Mouse (Mus musculus) B cell, adult 2 months (primary cell): ENCODE results near the gene Spdye4c.
A peak's percentile ranks its signal among the peaks of the same experiment; 100 is the strongest.

Experiments used
- DNase-seq, 2 experiments: peaks; one replicate each; pipeline ENCODE4 v3.0.0; 2022

The Spdye4c gene

DNA sequence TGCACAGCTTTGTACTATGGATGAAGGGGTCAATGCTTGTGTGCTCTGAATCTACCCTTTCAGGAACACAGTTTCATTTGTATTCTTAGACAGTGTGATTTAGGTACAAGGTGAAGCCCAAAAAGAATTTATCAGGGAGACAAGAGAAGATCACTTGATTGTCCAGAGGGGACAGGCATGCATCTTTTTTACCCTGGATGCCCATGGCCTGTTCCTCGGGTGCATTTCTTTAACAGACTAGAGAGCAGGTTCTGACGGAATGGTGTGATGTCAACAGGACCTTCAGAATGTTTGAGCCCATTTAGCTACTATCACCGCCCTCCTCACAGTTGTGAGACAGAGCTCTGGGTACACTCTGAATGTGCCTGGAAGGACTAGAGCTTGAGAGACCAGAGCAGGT lies at the start of gene Spdye4c:
TSS of gene Spdye4c (plus strand) at position 301 of the 400 bp plus-strand sequence.
- DNase-seq: no peak

DNA sequence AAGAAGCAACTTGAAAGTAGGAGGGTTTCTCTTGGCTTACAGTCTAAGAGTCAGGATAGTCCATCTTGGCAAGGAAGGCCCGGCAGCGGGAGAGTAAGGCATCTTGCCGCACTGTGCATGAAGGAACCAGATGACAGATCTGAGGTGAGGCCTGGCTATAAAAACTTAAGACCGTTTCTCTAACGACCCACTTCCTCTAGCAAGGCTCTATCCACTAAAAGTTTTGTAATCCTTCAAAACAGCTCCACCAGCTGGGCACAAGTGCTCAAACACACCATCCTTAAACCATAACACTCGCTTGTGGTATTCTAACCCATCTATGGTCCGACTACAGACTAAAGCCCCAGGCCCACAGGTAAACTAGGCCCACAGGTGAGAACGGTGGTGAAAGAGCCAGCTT lies 47.5 kb upstream of the Spdye4c start:
- no peak for DNase-seq

DNA sequence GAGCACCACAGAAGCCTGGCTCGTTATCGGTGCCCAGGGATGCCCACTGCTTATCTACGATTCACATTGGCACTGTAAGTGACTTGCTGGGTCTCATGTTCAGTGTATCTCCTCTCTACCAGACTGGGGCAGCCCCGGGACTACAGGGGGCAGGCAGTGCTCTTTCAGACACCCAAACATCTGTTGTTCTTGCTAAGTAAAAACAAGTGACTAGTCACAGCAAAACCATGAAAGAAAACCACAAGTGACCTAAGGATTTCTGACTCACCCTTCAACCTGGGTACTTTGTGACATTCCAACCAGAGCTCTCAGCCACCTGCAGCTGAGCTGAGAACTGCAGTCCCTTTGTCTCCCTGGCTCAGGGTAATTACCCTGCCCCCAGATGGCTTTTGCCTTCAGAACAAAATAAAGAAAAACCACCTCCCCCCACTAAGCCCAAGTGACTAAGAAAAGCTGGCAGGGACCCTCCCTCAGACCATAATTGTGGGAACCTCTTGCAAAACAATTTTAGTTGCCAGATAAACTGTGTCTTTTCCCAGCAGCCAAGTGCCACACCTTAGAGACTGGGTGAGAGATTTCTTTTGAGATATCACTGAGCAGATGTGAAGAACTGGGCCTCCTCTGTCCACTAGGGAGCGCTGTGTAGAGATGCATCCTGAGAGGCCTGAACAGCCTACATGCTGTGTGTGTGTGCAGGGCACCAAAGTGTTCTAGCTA lies 46.4 kb upstream of the Spdye4c start:
- DNase-seq: peak; percentile 17 to 29

DNA sequence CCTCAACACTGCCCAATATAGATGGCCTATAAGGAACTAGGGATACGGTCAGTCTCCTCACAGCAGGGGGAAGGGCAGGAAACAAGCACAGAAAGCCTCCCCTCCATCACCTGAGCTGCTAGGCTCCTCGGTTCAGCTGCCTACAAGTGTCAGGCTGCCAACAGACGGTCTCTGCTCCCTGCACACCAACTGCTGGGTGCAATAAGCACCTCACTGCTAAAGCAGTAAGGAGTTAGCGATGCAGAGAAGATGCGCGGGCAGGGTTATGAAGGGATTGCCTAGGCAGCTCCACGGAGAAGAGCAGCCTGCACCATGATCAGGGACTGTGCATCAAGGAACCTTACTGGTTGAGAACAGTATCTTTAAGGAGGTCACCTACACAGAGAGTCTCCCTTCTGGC lies 45.6 kb upstream of the Spdye4c start:
- no peak for DNase-seq

DNA sequence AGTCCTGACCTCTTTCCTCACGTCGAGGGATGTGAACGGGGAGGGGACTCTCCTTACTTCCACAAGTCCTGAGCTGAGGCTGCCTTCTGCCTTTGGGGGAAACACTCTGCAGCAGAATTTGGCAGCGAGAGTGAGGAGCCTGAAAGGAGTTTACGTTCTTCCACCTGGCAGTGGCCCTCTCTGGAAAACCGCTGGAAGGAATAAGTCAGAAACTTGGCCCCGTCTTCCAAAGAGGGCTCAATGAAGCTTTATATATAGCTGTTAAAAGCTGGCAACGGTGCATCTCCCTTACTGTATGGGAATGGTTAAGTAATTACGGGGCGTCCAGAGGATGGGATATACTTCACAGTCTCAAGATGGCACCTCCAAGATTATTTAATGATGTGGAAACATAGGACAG lies 43.9 kb upstream of the Spdye4c start:
- DNase-seq: no peak

DNA sequence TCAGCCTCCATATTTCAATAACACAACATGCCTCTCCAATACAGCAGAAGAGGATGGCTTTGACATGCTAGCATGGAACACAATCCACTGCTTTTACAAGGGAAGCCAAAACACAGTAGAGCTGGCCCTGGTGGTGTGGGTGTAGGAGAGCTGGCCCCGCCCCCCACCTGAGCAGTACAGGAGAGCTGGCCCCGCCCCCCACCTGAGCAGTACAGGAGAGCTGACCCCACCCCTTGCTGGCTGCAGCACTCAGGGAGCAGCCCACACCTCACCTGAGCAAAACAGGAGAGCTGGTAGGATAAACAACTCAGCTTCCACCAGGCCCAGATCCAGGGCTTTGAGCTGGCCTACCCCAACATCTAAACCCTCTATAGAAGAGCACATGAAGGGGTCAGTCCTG lies 42.7 kb upstream of the Spdye4c start:
- DNase-seq: no peak

DNA sequence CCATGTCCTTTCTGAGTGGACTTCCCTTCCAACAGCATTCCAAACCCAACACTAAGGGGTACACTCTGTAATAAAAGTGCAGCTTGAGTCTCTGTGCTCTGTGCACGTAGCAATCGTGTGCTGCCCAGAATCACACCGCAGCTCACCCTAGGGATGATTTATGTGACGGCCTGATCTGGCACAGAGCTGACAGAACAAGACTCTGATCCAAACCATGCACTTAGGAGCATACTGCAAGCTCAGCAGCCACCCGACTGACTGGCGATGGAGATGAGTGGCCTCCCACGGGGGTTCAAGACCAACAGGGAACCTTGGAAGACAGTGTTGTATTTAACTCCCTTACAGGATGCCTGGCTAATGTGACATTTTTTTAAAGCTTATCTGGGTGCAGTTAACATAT lies 41.4 kb upstream of the Spdye4c start:
- DNase-seq: no peak

DNA sequence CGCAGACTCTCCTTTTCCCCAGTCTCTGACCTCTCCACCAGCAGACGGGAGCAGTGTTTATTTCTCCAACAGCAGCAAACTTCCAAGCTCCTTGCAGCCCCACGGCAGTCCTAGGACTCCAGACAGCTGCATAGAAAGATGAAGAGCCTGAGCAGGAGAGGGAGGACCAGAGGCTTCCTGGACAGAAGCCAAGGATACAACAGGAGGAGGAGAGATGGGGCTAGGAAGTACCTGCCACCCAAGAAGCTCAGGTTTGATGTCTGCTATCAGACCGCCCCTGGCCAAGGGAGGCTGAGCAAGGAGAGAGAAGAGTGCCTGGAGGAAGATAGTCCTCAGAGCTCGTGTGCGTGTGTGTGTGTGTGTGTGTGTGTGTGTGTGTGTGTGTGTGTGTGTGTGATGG lies 41.0 kb upstream of the Spdye4c start:
- no peak for DNase-seq

DNA sequence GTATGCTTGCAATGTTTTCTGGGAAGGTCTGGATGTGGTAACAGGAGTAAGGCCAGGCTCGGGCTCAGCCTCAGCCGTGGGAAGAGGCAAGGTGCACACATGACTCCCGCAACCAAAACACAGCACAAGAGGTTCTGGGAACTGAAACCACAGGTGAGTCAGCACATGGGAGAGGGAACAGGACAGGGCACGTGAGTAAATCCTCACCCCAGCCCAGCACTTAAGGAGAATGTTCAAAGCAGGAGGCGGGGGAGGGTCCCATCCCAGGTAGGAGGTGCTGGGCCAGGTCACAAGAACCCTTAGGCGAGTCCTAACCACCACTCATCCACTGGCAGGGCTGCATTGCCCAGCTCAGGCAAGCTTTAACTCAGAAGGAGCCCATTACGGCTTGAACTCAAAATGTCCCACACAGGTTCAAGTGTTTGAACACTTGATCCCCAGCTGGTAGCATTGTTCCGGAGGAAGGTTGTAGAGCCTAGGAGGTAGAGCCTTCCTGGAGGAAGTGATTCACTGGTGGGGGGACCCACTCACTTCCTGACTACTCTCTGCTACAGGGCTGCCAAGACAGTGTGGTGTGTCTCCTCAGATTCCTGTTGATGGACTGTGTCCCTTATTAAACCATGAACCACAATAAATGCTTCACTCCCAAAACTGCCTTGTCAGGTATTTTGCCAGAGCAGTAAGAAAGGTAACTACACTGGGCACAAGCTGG lies 38.8 kb upstream of the Spdye4c start:
- no peak for DNase-seq

DNA sequence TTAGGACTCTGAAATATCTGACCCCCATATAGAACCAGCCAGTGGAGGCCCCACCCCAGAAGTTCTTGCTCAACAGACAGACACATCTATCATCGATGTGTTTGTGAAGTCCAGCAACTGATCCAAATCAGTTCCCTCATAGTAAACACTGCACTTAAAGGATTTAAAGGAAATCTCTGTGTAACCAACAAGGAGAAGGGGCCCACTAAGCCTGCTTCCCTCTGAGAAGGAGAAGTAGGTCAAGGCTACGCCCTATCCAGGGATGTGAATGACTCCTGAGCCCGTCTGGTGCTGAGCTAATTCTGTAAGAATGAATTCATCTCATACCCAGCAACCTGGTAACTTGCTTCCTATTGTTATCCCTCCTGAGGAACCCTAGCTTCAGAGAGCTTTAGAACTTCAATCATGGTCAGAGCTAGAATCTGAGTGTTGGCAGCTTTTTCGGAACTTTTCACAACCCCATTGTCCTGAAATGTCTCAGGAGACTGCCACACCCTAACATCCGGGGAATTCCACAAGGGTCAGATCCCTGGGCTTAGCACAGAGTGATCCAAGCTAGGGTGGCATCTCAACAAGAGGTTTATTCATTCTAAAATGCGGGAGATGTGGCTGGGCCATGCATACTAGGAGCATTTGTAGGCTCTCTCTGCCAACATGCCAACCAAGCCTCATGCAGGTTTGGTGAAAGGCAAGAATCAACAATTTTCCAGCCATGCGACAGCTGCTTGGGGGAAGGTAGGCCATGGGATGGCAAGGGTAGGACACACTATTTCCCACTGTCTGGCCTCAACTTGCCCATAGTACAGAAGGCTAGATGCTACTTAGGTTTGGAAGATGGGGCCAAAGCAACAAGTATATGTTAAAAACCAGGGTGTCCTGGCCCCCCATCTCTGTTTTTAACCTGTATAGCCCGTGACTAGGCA lies 38.0 kb upstream of the Spdye4c start:
- no peak for DNase-seq

DNA sequence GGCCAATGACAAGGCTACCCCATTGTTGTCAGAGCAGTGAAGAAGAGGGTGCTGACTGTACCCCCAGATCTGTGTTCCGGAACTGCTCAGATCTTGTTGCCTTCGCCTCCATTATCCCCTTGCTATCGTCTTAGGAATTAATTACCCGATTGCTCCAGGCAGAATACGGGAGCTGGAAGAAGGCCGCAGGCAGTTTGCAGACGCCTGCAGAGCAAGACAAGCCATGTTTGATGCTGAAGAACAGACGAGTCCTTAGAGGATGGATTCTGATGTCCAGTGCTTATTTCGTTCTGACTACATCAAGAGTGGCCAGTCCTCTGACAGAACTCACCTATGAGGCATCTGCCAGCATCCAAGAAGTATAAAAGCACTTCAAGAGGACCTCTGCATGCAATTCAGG lies 35.9 kb upstream of the Spdye4c start:
- DNase-seq: no peak

DNA sequence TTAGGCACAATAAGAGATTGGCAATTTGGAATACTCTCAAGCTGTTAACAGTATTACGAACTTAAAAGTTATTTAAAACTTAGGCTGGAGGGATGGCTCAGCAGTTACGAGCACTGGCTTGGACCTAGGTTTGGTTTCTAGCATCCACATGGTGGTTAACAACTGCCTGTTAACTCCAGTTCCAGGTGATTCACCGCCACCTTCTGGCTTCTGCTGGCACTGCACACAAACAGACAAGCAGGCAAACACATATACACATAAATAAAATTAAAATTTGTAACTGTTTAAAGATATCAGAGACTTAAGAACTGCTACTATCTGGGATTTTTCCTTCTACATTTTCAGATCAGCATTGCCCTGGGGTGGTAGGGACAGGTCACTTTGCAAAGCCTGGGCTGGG lies 26.8 kb upstream of the Spdye4c start:
- peak; percentile 2 to 12 for DNase-seq

DNA sequence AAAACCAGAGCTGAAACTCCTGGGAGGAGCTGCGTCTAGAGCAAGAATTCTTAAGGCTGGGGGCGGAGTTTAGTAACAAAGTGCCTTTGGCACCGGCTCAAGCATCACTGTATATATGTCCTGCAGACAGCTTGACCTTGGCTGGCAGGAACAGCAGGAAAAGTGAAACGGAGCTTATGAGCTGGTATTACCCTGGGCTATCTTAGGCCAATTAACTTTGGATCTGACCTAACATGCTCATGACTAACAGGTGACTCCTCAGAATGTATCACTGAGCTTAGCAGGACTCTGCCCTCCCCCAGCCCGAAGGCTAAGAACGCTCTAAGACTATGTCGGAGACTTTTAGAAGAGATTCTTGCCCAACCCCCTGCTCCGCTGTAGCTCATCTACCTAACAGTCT lies 25.1 kb upstream of the Spdye4c start:
- DNase-seq: no peak

DNA sequence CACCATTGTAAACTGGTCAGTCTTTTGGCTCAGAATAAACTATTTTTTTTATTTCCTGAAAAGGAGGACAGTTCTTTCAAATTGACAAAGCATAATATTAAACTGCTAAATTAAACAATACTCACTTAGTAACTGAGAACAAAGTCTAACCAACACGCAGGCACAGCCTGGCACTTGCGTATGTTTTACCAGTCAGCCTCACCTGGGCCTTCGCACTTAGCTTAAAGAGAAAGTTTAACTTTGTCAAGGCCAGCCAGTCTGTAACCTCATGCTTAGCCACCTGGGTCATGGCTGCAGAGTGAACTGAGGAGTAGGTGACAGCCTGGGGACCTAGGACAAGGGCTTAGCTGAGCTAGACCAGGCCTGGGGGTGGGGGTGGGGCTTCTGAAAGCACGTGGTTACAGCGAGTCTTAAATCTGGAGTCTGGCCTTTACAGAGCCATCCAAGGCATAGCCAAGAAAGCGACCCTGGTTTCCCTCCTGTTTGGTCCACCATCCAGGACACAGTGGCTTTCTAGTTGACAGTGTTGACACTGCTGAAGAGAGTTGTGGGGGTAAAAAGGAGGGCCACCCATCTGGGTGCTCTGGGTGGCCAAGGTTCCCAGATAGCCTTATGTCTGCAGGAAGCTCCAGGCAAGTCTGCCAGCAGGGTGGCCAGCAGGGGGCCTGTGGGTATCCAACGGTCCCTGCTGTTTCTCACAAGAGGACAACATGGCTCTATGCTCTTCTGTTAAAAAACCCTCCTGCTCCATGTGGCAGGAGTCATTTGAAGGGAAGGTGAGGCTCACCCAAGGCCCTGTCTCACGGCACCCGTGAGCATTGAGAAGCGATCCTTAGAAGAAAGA lies 24.5 kb upstream of the Spdye4c start:
- no peak for DNase-seq

DNA sequence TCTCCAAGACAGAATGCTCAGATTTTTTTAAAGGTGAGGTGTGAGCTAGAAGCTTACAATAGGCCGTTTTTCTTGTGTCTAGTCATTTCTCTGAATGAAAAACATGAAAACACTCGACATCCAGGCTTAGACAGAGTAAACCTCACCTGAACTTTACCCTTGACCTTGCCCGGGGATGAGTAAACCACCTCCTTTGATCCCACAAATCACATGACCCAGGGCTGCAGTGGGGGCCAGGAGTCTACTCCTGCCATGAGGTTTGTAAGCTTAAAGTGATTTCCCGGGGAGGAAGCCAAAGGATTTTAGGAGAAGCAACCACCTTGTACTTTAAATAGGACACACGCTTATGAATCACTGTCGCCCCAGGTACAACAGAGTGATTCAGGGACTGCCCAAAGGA lies 23.0 kb upstream of the Spdye4c start:
- no peak for DNase-seq

DNA sequence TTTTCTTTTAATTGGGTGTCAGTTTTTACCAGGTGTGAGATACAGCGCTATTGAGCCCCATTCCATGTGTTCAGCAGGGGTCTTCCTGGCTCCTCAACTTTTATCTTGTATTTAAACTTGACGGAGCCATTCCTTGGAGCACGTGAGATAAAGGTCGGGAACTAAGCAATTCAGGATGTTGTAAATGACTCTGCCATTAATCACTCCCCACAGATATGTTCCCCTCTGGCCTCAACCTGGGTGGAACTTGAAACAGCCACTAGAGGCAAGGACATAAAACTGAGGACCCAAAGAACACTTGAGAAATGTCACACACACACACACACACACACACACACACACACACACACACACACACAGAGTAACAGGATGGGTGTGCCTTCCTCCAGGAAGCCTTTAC lies 22.5 kb upstream of the Spdye4c start:
- DNase-seq: no peak

DNA sequence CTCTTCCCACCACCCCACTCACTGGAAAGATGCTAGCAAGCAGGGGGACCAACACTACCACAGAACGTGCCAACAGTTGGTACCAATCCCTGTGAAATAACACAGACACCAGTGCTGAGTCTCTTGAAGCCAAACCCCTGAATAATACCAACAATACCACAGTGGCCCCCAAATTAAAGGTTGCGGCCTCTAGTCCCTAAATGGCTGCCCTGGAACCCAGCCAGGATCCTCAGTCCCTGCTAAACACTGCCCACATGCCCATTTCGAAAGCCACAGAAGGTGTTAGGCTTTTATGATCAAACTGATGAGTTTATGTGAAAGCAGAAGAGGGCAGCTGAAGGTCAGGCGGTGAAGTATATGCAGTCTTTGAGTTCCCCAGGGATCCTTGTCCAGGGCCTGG lies 20.0 kb upstream of the Spdye4c start:
- no peak for DNase-seq

DNA sequence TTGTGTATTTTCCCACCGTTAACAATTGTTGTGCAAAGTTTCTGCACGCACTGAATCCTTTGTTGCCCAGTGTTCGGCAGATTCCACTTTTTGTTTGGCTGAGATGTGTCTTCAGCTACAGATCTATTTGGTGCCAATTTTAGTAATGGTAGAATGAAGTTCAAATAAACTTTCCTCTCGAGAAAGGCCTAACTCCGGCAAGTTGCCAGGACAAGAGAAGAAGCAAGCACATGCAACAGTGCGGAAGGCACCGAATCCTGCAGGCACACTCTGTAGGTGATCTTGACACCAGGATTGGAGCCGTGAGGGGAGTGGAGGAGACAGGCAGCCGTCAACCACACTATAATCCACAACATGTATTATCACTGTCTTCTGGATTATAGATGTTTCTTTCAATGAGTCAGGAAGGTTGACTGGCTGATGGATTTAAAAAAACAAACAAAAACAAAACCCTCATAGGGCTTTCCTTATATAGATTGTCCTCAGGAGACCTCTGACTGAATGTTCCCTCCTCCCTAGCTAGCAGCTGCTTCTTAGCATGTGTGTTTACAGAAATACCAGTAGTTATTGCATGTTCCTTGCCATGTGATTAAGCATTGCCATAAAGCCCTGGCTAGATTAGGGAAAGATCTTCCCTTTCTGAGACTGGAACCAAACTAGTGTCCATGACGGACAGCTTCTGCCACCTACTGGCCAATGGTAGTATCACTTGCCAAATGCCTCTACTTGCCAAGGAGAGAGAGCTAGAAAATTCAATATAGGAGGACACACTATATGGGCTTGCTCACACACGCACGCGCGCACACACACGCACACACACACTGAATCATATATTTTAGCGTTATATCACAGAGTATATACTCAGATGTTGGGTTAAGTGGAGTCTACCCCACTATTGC lies 18.0 kb upstream of the Spdye4c start:
- DNase-seq: peak; percentile 73

DNA sequence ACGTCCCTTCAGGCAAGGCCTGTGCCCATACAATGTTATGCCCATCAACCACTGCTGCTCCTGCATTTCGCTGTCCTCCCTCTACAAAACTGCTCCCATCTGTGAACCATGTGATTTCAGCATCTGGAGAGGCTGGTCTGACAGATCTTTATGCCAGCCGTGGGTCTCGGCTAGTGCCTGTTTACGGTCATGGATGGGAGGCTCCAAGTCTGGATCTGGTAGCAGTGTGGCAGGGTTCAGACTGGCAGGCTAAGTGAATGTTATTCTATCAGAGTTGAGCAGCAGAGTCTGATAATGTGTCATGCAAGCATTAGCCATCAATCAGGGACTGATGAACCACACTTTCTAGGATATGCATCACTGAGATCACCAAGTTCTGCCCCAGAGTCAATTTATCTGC lies 8.1 kb upstream of the Spdye4c start:
- DNase-seq: no peak

DNA sequence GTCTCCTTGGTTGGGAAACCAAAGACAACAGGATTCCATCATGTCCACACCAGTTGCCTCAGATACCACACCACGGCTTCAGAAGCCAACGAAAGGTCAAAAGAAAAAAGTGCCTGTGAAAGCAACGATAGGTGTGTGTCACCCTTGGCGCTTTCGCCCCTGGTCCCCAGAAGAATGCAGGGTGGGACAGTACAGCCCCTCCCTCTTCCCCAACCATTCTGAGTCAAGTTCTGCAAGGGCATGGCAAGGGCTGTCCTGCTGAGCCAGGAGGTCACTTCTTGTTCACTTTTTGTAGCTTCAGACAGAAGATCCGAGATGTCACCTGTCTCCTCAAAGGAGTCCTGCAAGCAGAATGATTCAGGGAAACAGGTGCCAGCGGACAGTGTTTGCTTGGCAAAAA lies 1.3 kb downstream of the Spdye4c start:
- no peak for DNase-seq

DNA sequence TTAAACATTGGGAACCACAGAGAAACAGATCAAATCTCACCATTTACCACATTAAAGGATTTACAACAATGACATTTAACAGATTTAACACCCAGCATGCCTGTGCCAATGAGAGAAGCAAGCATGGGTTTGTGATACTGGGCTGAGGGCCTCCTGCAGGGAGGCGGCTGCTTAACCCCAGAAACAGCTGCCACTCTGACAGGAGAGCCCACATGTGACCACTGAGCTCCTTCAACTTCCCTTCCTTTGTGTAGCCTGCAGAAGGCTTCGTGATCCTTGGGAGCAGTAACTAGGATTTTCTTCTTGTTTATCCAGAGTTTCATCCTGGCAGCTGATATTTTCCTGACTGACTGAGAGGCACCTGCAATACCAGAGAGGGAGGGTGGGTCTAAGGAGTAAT lies 10.5 kb downstream of the Spdye4c start:
- DNase-seq: no peak

DNA sequence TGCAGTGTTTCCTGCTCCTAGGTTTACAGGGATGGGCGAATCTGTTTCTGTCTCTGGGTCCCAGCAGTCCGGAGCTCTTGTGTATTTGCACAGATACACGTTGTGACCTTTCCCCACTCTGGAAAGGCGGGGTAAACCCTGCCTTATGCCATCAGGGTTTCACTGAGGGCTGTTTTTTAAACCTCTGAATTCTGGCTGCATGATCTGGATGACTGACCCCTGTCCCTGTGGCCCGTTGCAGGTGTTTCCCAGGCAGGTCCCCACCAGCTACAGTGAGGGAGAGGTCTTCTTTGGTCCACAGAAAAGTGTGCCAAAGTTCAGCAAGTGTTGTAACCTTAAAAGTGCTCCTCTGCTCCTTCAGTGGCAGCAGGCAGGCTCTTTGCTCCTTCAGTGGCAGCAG lies 18.3 kb downstream of the Spdye4c start:
- DNase-seq: no peak
